Mouse (Mus musculus) kidney, postnatal 0 days (tissue): ENCODE measurements at regions not wholly inside any gene's neighbourhood (a gene's known extent, or its start where the extent isn't known, plus 50 kb on each side); places are given as distances from the start of the nearest gene placed in this dataset.

Experiments used
- ATAC-seq: fragments of 200-750 bp; cut with Nextera tagmentation; replicated peaks from 2 replicates; pipeline ENCODE4 v1.8.0; 2017; ENCODE audit warnings: low read depth, moderate number of reproducible peaks, moderate TSS enrichment, moderate library complexity; ENCODE audit not compliant: low FRiP score
- DNase-seq: peaks from one replicate; pipeline ENCODE4 v3.0.0-alpha.2; 2016; ENCODE audit warnings: low spot score
- H3K27ac ChIP-seq: fragments of 300-500 bp; sonication (generic); 2 replicates; pipeline ENCODE4 v1.5.1; 2014; ENCODE audit warnings: mild to moderate bottlenecking
- H3K27me3 ChIP-seq: fragments of 300-500 bp; sonication (generic); 2 replicates; pipeline ENCODE4 v1.6.1; 2014; ENCODE audit warnings: low read length, mixed read lengths; ENCODE audit not compliant: insufficient read depth
- H3K36me3 ChIP-seq: fragments of 300-500 bp; sonication (generic); 2 replicates; pipeline ENCODE4 v1.6.1; 2014; ENCODE audit warnings: low read length, mixed read lengths; ENCODE audit not compliant: insufficient read depth
- H3K4me1 ChIP-seq: fragments of 300-500 bp; sonication (generic); replicated peaks from 2 replicates; pipeline ENCODE4 v1.6.1; 2014; ENCODE audit warnings: antibody characterized with exemption, low read length, mixed read lengths; ENCODE audit not compliant: insufficient read depth
- H3K4me2 ChIP-seq: fragments of 300-500 bp; sonication (generic); 2 replicates; pipeline ENCODE4 v1.6.1; 2014; ENCODE audit warnings: mild to moderate bottlenecking, low read length, moderate library complexity, mixed read lengths
- H3K4me3 ChIP-seq: fragments of 300-500 bp; sonication (generic); replicated peaks from 2 replicates; pipeline ENCODE4 v1.5.1; 2014; ENCODE audit warnings: low read depth, low read length
- H3K9ac ChIP-seq: fragments of 300-500 bp; sonication (generic); 2 replicates; pipeline ENCODE4 v1.6.1; 2014; ENCODE audit warnings: low read depth, low read length
- H3K9me3 ChIP-seq: fragments of 300-500 bp; sonication (generic); replicated peaks from 2 replicates; pipeline ENCODE4 v1.6.1; 2016; ENCODE audit warnings: low read length, inconsistent platforms, mixed read lengths
- CTCF ChIP-seq: IDR thresholded peaks from 2 replicates; pipeline ENCODE4 v1.5.1; 2016; ENCODE audit warnings: antibody characterized with exemption, low read depth, mild to moderate bottlenecking, moderate library complexity
- WGBS: fragments of 180-500 bp; shearing (Covaris S2); extraction: QIAGEN DNeasy Blood & Tissue Kit; methylation state at CpG from one replicate; pipeline ENCODE4 v1.1.7; 2014; 5-methylcytosine and 5-hydroxymethylcytosine counted together

DNA sequence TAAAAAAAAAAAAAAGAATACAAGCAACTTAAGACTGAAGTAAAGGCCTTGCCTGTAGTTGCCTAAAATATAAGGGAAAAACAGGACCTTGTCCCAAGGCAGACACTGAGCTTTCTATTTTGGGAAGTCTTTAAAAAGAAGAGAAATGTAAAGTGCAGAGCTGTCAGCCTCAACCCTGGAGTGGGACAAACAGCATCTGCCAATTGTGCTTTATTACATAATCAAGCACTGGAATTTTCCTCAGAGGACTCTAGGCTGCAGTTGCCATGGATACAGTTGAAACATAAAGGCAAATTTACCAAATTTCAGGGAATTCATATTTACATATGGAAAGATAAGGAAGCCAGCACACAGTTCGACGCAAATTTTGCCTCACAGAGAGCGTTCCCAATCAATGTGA is 406.7 kb downstream of the Gm597 start:
- Histone ChIP-seq H3K27me3 (no peaks in the 10 kb centered on the region), H3K9ac (no peak overlapping the region), H3K4me2 (no peak overlapping the region), H3K9me3 (no peaks in the 10 kb centered on the region), H3K36me3 (no peaks in the 10 kb centered on the region), H3K4me1 (no peaks in the 10 kb centered on the region), H3K4me3 (no peak overlapping the region), H3K27ac (no peak overlapping the region)
- DNase-seq (no peak), ATAC-seq (no peak)
- WGBS: 84% methylated on average over 3 of the region's 3 CpGs
- no peak for TF ChIP-seq CTCF

DNA sequence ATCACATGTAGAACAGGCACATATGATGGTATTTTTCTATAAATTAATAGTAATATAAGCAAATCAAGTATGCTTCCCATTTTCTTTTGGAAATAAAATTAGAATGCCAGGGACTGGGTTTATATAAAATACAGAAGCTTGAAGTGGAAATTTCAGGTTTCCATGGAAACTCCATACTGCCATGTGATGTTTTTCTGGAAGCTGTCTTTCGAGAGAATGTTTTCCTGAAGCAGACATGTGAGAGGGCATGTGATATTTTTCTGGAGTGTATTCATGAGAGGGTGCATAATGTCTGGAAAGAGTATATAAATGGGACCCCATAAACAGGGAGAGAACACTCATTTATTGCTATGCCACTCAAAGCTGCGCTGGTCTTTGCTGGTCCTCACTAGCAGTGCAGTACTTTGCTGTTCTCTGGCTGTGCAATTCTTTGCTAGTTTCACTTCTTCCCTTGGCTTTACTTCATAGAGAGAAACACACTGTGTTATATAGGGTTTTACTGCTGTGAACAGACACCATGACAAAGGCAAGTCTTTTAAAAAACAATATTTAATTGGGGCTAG is 430.6 kb downstream of the Gm597 start:
- DNase-seq: no peak
- no peak overlapping the region for H3K4me2 ChIP-seq
- H3K27ac ChIP-seq: no peak overlapping the region
- H3K9me3 ChIP-seq: no peaks in the 10 kb centered on the region
- ATAC-seq: no peak
- H3K27me3 ChIP-seq: no peaks in the 10 kb centered on the region
- no peaks in the 10 kb centered on the region for H3K4me1 ChIP-seq
- H3K4me3 ChIP-seq: no peak overlapping the region
- no peaks in the 10 kb centered on the region for H3K36me3 ChIP-seq
- 72% methylated on average over 2 of the region's 2 CpGs for WGBS
- no peak overlapping the region for H3K9ac ChIP-seq
- no peak for TF ChIP-seq CTCF

DNA sequence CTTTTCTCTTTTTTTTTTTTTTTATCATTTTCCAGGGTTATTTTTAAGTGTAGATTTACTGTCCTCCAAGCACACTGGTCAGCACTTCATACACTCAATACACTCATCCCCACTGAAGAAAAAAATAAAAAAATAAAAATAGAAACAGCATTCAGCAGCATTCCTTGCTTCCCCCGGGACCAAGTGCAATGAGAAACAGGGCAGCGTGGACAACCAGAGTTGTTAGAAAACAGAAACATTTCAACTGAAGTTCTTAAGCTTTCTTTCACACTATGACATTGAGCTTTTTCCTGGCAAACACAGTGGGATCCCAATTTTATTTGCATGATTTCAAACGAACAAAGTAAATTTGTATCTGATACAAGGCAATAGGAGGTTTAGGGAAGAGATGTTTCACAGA is 431.5 kb downstream of the Gm597 start:
- TF ChIP-seq CTCF: no peak
- DNase-seq: peak; percentile 49
- no peak overlapping the region for H3K4me2 ChIP-seq
- 57% methylated on average over 3 of the region's 3 CpGs for WGBS
- H3K4me3 ChIP-seq: no peak overlapping the region
- no peaks in the 10 kb centered on the region for H3K27me3 ChIP-seq
- no peaks in the 10 kb centered on the region for H3K9me3 ChIP-seq
- no peaks in the 10 kb centered on the region for H3K4me1 ChIP-seq
- H3K27ac ChIP-seq: no peak overlapping the region
- ATAC-seq: no peak
- no peaks in the 10 kb centered on the region for H3K36me3 ChIP-seq
- no peak overlapping the region for H3K9ac ChIP-seq

- Histone ChIP-seq H3K27ac (no peak overlapping the region), H3K4me3 (no peak overlapping the region), H3K4me2 (no peak overlapping the region), H3K27me3 (no peaks in the 10 kb centered on the region), H3K9me3 (no peaks in the 10 kb centered on the region), H3K9ac (no peak overlapping the region), H3K36me3 (no peaks in the 10 kb centered on the region), H3K4me1 (no peaks in the 10 kb centered on the region)
- DNase-seq (no peak), ATAC-seq (no peak)
- 79% methylated on average over 1 of the region's 1 CpGs for WGBS
- no peak for TF ChIP-seq CTCF
Measured at GRCm38 (mm10) chr1:28340054-28340453, 440.0 kb downstream of the Gm597 start.

- Histone ChIP-seq H3K27ac (no peak overlapping the region), H3K9ac (no peak overlapping the region), H3K4me1 (no peaks in the 10 kb centered on the region), H3K27me3 (no peaks in the 10 kb centered on the region), H3K4me2 (no peak overlapping the region), H3K9me3 (no peaks in the 10 kb centered on the region), H3K36me3 (no peaks in the 10 kb centered on the region), H3K4me3 (no peak overlapping the region)
- TF ChIP-seq CTCF: no peak
- no peak for ATAC-seq
- no peak for DNase-seq
- 68% methylated on average over 3 of the region's 3 CpGs for WGBS
Measured at GRCm38 (mm10) chr1:28334366-28334765, 445.7 kb downstream of the Gm597 start.

DNA sequence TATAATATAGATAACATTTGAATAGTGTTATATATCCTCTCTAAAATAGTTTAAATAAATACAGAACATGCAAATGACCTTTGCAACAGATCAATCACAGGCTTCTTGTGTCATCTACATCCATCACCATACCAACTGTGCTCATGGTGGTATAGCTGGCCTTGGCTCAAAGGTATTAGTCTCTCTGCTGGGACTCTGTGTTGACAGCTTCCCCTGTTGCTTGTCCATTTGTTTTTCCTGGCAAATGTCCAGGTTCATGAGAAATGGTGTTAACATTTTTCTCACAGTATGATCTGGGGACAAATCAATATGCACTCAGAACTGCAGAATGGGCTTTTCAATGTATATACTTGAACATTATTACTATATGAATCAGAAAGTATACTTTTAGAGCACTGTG is 448.0 kb downstream of the Gm597 start:
- ATAC-seq (no peak), DNase-seq (no peak)
- Histone ChIP-seq H3K4me2 (no peak overlapping the region), H3K27me3 (no peaks in the 10 kb centered on the region), H3K9ac (no peak overlapping the region), H3K27ac (no peak overlapping the region), H3K9me3 (no peaks in the 10 kb centered on the region), H3K4me3 (no peak overlapping the region), H3K4me1 (no peaks in the 10 kb centered on the region), H3K36me3 (no peaks in the 10 kb centered on the region)
- TF ChIP-seq CTCF: no peak

- no peak overlapping the region for H3K9ac ChIP-seq
- DNase-seq (no peak), ATAC-seq (no peak)
- no peaks in the 10 kb centered on the region for H3K36me3 ChIP-seq
- H3K4me3 ChIP-seq: no peak overlapping the region
- no peaks in the 10 kb centered on the region for H3K4me1 ChIP-seq
- no peaks in the 10 kb centered on the region for H3K9me3 ChIP-seq
- H3K27ac ChIP-seq: no peak overlapping the region
- no peak overlapping the region for H3K4me2 ChIP-seq
- 67% methylated on average over 9 of the region's 9 CpGs for WGBS
- H3K27me3 ChIP-seq: no peaks in the 10 kb centered on the region
- no peak for TF ChIP-seq CTCF
Measured at GRCm38 (mm10) chr1:28328986-28329385, 451.1 kb downstream of the Gm597 start.
